Mouse (Mus musculus): ENCODE measurements around the gene Ntm. TPM values are rescaled to one million over a fixed set of nuclear protein-coding genes. Genes with fewer than 3 reads are reported as not detected.

Gene Ntm
- total and polyA plus RNA-seq, 3 experiments: 0.15 to 0.98 (median 0.55) TPM

- no peak for DNase-seq
Measured at GRCm38 (mm10) chr9:29657761-29658465, 305.0 kb downstream of the Ntm start.

- DNase-seq: peak; percentile 29
Measured at GRCm38 (mm10) chr9:29654885-29655284, 308.1 kb downstream of the Ntm start.

- DNase-seq: no peak
Measured at GRCm38 (mm10) chr9:29653678-29654235, 309.2 kb downstream of the Ntm start.

GRCm38 (mm10) chr9:29652854-29653253 lies 310.1 kb downstream of the Ntm start:
- DNase-seq: no peak

- no peak for DNase-seq
Measured at GRCm38 (mm10) chr9:29651856-29652255, 311.1 kb downstream of the Ntm start.

GRCm38 (mm10) chr9:29651226-29651625 lies 311.7 kb downstream of the Ntm start:
- no peak for DNase-seq

GRCm38 (mm10) chr9:29650679-29651078 lies 312.3 kb downstream of the Ntm start:
- peak; percentile 35 for DNase-seq

- DNase-seq: no peak
Measured at GRCm38 (mm10) chr9:29650266-29650665, 312.7 kb downstream of the Ntm start.

GRCm38 (mm10) chr9:29648256-29648655 lies 314.7 kb downstream of the Ntm start:
- DNase-seq: no peak

- no peak for DNase-seq
Measured at GRCm38 (mm10) chr9:29647764-29648163, 315.2 kb downstream of the Ntm start.

- peak; percentile 60 for DNase-seq
Measured at GRCm38 (mm10) chr9:29645796-29646400, 317.0 kb downstream of the Ntm start.

GRCm38 (mm10) chr9:29642997-29643657 lies 319.8 kb downstream of the Ntm start:
- peak; percentile 60 for DNase-seq

- no peak for DNase-seq
Measured at GRCm38 (mm10) chr9:29637335-29637734, 325.6 kb downstream of the Ntm start.

GRCm38 (mm10) chr9:29617181-29617580 lies 345.8 kb downstream of the Ntm start:
- no peak for DNase-seq

GRCm38 (mm10) chr9:29612020-29612612 lies 350.8 kb downstream of the Ntm start:
- DNase-seq: no peak

GRCm38 (mm10) chr9:29610867-29611266 lies 352.1 kb downstream of the Ntm start:
- DNase-seq: no peak

GRCm38 (mm10) chr9:29597665-29598064 lies 365.3 kb downstream of the Ntm start:
- DNase-seq: no peak

GRCm38 (mm10) chr9:29595321-29595720 lies 367.6 kb downstream of the Ntm start:
- no peak for DNase-seq

- DNase-seq: no peak
Measured at GRCm38 (mm10) chr9:29594537-29595294, 368.2 kb downstream of the Ntm start.

- no peak for DNase-seq
Measured at GRCm38 (mm10) chr9:29587376-29587775, 375.6 kb downstream of the Ntm start.

GRCm38 (mm10) chr9:29586381-29586770 lies 376.6 kb downstream of the Ntm start:
- DNase-seq: no peak

Measured in adrenal gland, adult 2 months (tissue).